Mouse (Mus musculus): ENCODE results near the gene Clcn2. TPM values are rescaled to one million over a fixed set of nuclear protein-coding genes. Genes with fewer than 3 reads are reported as not detected.

Clcn2 gene
- polyA plus RNA-seq, 2 experiments = 17.1 to 72.9 TPM

DNA sequence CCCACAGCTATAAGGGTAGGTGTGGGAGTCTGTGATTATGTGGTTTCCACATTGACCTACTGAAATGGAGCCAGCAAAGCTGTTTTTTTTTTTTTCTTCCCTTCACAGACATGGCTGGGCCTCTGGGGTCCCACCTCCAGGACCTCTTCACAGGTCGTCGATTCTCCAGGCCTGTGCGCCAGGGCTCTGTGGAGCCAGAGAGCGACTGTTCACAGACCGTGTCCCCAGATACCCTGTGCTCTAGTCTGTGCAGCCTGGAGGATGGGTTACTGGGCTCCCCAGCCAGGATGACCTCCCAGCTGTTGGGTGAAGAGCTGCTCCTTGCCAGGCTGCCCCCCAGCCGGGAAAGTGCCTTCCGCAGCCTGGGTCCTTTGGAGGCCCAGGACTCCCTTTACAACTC is 16.2 kb downstream of the Clcn2 start:
- H3K9me3 ChIP-seq (ENCODE audit: control insufficient read depth, low read length) = no peaks in the 10 kb centered on the region
- H3K27me3 ChIP-seq (ENCODE audit: control insufficient read depth, insufficient read depth, low read length) = no peaks in the 10 kb centered on the region
- H3K4me2 ChIP-seq (replicated peaks; ENCODE audit: low read depth, low read length, severe bottlenecking) = no peak overlapping the region; the same call in 1 of the 2 replicates
- no peak for ATAC-seq (ENCODE audit: low FRiP score, low read depth)
- H3K27ac ChIP-seq (replicated peaks; ENCODE audit: low read depth, low read length) = no peak overlapping the region
- peak overlapping the region; percentile 29 for H3K9ac ChIP-seq (ENCODE audit: low read depth, low read length, severe bottlenecking)
- H3K36me3 ChIP-seq (ENCODE audit: control insufficient read depth, insufficient read depth, low read length) = peaks cover 31% of the 10 kb centered on the region
- WGBS = 42% methylated on average over 7 of the region's 7 CpGs
- H3K4me1 ChIP-seq (ENCODE audit: control insufficient read depth, insufficient read depth, low read length) = peaks cover 19% of the 10 kb centered on the region
- H3K4me3 ChIP-seq (replicated peaks; ENCODE audit: low read length) = no peak overlapping the region
- no peak for TF ChIP-seq POLR2A (IDR thresholded peaks at IDR 0.05; ENCODE audit: borderline replicate concordance, extremely low read depth, insufficient read depth, insufficient read length)
- DNase-seq (ENCODE audit: low spot score) = no peak

DNA sequence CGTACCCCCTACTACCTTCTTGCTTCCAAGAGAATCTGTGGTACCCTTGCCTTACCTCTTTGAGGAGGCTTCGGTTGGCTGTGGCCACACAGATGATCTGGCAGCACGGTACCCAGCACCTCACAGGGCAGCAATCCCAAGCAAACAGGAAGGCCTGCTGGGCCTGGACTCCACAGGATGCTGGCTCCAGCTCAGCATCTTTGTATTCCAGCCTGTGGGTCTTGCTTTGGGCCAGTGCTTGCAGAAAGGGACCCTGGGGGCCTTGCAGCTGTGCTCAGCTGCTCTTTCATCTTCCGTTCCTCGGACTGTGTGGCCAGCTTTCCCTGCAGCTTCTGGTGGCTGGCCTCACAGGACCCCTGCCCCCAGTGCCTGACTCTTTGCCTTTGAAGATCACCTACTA is 17.5 kb downstream of the Clcn2 start:
- Histone ChIP-seq H3K36me3 (ENCODE audit: control insufficient read depth, insufficient read depth, low read length) (peaks cover 19% of the 10 kb centered on the region), H3K4me2 (replicated peaks; ENCODE audit: low read depth, low read length, severe bottlenecking) (no peak overlapping the region), H3K9ac (ENCODE audit: low read depth, low read length, severe bottlenecking) (no peak overlapping the region), H3K4me3 (replicated peaks; ENCODE audit: low read length) (no peak overlapping the region), H3K4me1 (ENCODE audit: control insufficient read depth, insufficient read depth, low read length) (peaks cover 27% of the 10 kb centered on the region), H3K27ac (replicated peaks; ENCODE audit: low read depth, low read length) (no peak overlapping the region), H3K27me3 (ENCODE audit: control insufficient read depth, insufficient read depth, low read length) (no peaks in the 10 kb centered on the region), H3K9me3 (ENCODE audit: control insufficient read depth, low read length) (no peaks in the 10 kb centered on the region)
- 29% methylated on average over 5 of the region's 5 CpGs for whole genome bisulfite sequencing
- DNase-seq (ENCODE audit: low spot score) (no peak), ATAC-seq (ENCODE audit: low FRiP score, low read depth) (no peak)
- no peak for TF ChIP-seq POLR2A (IDR thresholded peaks at IDR 0.05; ENCODE audit: borderline replicate concordance, extremely low read depth, insufficient read depth, insufficient read length)

DNA sequence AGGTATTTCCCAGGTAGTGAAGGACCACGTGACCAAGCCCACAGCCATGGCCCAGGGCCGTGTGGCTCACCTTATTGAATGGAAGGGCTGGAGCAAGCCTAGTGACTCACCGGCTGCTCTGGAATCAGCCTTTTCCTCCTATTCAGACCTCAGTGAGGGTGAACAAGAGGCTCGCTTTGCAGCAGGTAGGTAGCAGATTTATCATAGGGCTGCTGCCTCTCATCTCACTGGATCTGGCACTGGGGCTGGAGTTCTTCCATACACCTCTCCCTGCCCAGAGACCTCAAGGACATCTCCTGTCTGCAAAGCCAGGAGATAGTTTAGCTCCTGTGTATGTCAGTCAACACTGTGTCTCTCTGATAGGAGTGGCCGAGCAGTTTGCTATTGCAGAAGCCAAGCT is 18.3 kb downstream of the Clcn2 start:
- TF ChIP-seq POLR2A (IDR thresholded peaks at IDR 0.05; ENCODE audit: borderline replicate concordance, extremely low read depth, insufficient read depth, insufficient read length) = no peak
- no peak overlapping the region for H3K4me3 ChIP-seq (replicated peaks; ENCODE audit: low read length)
- H3K9me3 ChIP-seq (ENCODE audit: control insufficient read depth, low read length) = no peaks in the 10 kb centered on the region
- peaks cover 32% of the 10 kb centered on the region for H3K4me1 ChIP-seq (ENCODE audit: control insufficient read depth, insufficient read depth, low read length)
- H3K27me3 ChIP-seq (ENCODE audit: control insufficient read depth, insufficient read depth, low read length) = no peaks in the 10 kb centered on the region
- ATAC-seq (ENCODE audit: low FRiP score, low read depth) (no peak), DNase-seq (ENCODE audit: low spot score) (no peak)
- no peak overlapping the region for H3K27ac ChIP-seq (replicated peaks; ENCODE audit: low read depth, low read length)
- 75% methylated on average over 5 of the region's 5 CpGs for WGBS
- no peak overlapping the region for H3K9ac ChIP-seq (ENCODE audit: low read depth, low read length, severe bottlenecking)
- H3K4me2 ChIP-seq (replicated peaks; ENCODE audit: low read depth, low read length, severe bottlenecking) = no peak overlapping the region
- peaks cover 12% of the 10 kb centered on the region for H3K36me3 ChIP-seq (ENCODE audit: control insufficient read depth, insufficient read depth, low read length)

DNA sequence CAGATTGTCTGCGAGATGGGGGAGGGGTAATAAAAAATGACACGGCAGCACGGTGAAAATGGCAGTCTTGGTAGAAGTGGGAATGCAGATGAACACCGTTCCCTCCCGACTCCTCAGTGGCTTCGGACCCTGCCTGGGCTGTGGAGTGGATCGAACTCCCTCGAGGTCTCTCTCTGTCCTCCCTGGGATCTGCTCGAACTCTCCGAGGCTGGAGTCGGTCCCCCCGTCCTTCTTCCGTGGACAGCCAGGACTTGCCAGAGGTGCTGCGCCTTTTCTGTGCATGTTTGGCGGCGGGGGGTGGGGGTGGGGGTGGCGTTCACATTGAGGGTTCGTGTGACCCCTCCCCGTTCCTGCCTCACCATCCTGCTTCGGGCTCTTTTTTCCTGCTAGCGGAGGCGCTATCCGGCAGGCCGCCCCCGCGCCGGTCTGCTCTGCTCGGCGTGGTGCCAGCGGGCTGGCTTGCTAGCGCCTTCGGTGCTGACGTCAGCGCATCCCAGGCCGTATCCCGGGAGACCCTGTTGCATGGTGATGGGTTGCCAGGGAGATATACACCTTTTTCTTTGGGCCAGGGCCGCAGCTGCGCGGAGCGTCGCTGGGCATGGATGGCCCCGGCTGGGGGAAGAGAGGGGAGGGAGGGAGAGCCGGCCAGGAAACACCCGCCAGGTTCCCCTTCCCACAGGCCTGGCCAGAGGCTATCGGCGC is 21.8 kb downstream of the Clcn2 start:
- H3K9ac ChIP-seq (ENCODE audit: low read depth, low read length, severe bottlenecking) = peak overlapping the region; percentile 46
- peak overlapping the region; percentile 43; the same call in 1 of the 2 replicates for H3K27ac ChIP-seq (replicated peaks; ENCODE audit: low read depth, low read length)
- peak; percentile 56 for ATAC-seq (ENCODE audit: low FRiP score, low read depth)

DNA sequence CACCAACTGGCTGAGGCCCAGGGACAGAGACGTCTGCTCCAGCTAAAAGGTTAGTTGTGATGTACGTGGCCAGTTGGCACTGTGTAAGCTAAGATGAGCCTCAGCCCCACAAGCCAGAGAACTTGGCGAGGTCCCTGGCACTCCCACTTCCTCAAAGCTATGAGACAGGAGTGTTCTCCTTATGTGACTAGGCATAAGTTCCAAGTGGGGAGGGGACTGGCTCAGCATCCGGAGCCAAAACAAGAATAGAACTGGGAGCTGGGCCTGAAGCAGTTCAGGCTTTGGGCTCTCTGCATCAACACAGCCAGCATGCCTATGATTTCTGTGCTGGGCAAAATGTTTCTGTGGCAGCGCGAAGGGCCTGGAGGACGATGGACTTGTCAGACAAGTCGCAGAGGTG is 22.8 kb downstream of the Clcn2 start:
- Histone ChIP-seq H3K4me1 (ENCODE audit: control insufficient read depth, insufficient read depth, low read length) (peaks cover 30% of the 10 kb centered on the region), H3K9ac (ENCODE audit: low read depth, low read length, severe bottlenecking) (no peak overlapping the region), H3K4me3 (replicated peaks; ENCODE audit: low read length) (no peak overlapping the region), H3K36me3 (ENCODE audit: control insufficient read depth, insufficient read depth, low read length) (peaks cover 31% of the 10 kb centered on the region), H3K27ac (replicated peaks; ENCODE audit: low read depth, low read length) (no peak overlapping the region), H3K4me2 (replicated peaks; ENCODE audit: low read depth, low read length, severe bottlenecking) (peak overlapping the region; percentile 74; the same call in 1 of the 2 replicates), H3K9me3 (ENCODE audit: control insufficient read depth, low read length) (no peaks in the 10 kb centered on the region), H3K27me3 (ENCODE audit: control insufficient read depth, insufficient read depth, low read length) (no peaks in the 10 kb centered on the region)
- no peak for TF ChIP-seq POLR2A (IDR thresholded peaks at IDR 0.05; ENCODE audit: borderline replicate concordance, extremely low read depth, insufficient read depth, insufficient read length)
- no peak for ATAC-seq (ENCODE audit: low FRiP score, low read depth)
- 74% methylated on average over 8 of the region's 8 CpGs for WGBS
- DNase-seq (ENCODE audit: low spot score) = peak; percentile 43

More for the DNA sequence above, 21.8 kb downstream of the Clcn2 start:
- peaks cover 30% of the 10 kb centered on the region for H3K4me1 ChIP-seq (ENCODE audit: control insufficient read depth, insufficient read depth, low read length)
- no peaks in the 10 kb centered on the region for H3K9me3 ChIP-seq (ENCODE audit: control insufficient read depth, low read length)
- peaks cover 23% of the 10 kb centered on the region for H3K36me3 ChIP-seq (ENCODE audit: control insufficient read depth, insufficient read depth, low read length)
- WGBS = 2% methylated on average over 44 of the region's 46 CpGs
- DNase-seq (ENCODE audit: low spot score) = peak; percentile 91
- peak overlapping the region; percentile 40 for H3K4me3 ChIP-seq (replicated peaks; ENCODE audit: low read length)
- H3K27me3 ChIP-seq (ENCODE audit: control insufficient read depth, insufficient read depth, low read length) = no peaks in the 10 kb centered on the region
- TF ChIP-seq POLR2A (IDR thresholded peaks at IDR 0.05; ENCODE audit: borderline replicate concordance, extremely low read depth, insufficient read depth, insufficient read length) = no peak
- peak overlapping the region; percentile 74 for H3K4me2 ChIP-seq (replicated peaks; ENCODE audit: low read depth, low read length, severe bottlenecking)

Measured in limb, embryonic 14.5 days (tissue).